Mouse (Mus musculus): ENCODE measurements around the gene Sf1. TPM values are rescaled to one million over a fixed set of nuclear protein-coding genes. Genes with fewer than 3 reads are reported as not detected.

Sf1 gene
- total and polyA plus RNA-seq, 2 experiments from 2014 or later = 70.5 to 95.5 TPM

- H3K9me3 ChIP-seq (ENCODE audit: low read length) = no peaks in the 10 kb centered on the region
- no peak overlapping the region for H3K4me3 ChIP-seq (ENCODE audit: low read depth, low read length)
- H3K9ac ChIP-seq (replicated peaks; ENCODE audit: low read length, poor library complexity, severe bottlenecking) = no peak overlapping the region
- ATAC-seq (ENCODE audit: low FRiP score) = no peak
- peaks cover 31% of the 10 kb centered on the region for H3K36me3 ChIP-seq (ENCODE audit: insufficient read depth, low read length)
- H3K4me2 ChIP-seq (ENCODE audit: low read depth, low read length, poor library complexity, severe bottlenecking) = no peak overlapping the region
- H3K27ac ChIP-seq (ENCODE audit: low read depth, low read length) = no peak overlapping the region
- DNase-seq (ENCODE audit: low spot score) = no peak
- H3K27me3 ChIP-seq (ENCODE audit: insufficient read depth, low read length) = no peaks in the 10 kb centered on the region; the same call in 1 of the 2 replicates
- 76% methylated on average over 8 of the region's 8 CpGs for WGBS
- H3K4me1 ChIP-seq (ENCODE audit: insufficient read depth, low read length) = peaks cover 2% of the 10 kb centered on the region; the same call in 1 of the 2 replicates
- TF ChIP-seq CTCF (IDR thresholded peaks at IDR 0.05) = no peak
These were observed 43.6 kb downstream of the Sf1 start for GRCm38 (mm10) chr19:6407109-6407508.

- WGBS = 51% methylated on average over 16 of the region's 16 CpGs
- ATAC-seq (ENCODE audit: low FRiP score) (no peak), DNase-seq (ENCODE audit: low spot score) (no peak)
- H3K4me3 ChIP-seq (ENCODE audit: low read depth, low read length) = no peak overlapping the region
- H3K27ac ChIP-seq (ENCODE audit: low read depth, low read length) = no peak overlapping the region
- no peaks in the 10 kb centered on the region for H3K4me1 ChIP-seq (ENCODE audit: insufficient read depth, low read length)
- TF ChIP-seq CTCF (IDR thresholded peaks at IDR 0.05) = no peak
- no peak overlapping the region for H3K4me2 ChIP-seq (ENCODE audit: low read depth, low read length, poor library complexity, severe bottlenecking)
- H3K9ac ChIP-seq (replicated peaks; ENCODE audit: low read length, poor library complexity, severe bottlenecking) = no peak overlapping the region
- no peaks in the 10 kb centered on the region for H3K9me3 ChIP-seq (ENCODE audit: low read length)
- H3K36me3 ChIP-seq (ENCODE audit: insufficient read depth, low read length) = peaks cover 26% of the 10 kb centered on the region
- H3K27me3 ChIP-seq (ENCODE audit: insufficient read depth, low read length) = no peaks in the 10 kb centered on the region
These were observed 44.5 kb downstream of the Sf1 start for GRCm38 (mm10) chr19:6407816-6408510.

GRCm38 (mm10) chr19:6408749-6409148 is 45.3 kb downstream of the Sf1 start:
- H3K4me2 ChIP-seq (ENCODE audit: low read depth, low read length, poor library complexity, severe bottlenecking) = no peak overlapping the region
- whole genome bisulfite sequencing = 80% methylated on average over 8 of the region's 8 CpGs
- no peak overlapping the region for H3K4me3 ChIP-seq (ENCODE audit: low read depth, low read length)
- TF ChIP-seq CTCF (IDR thresholded peaks at IDR 0.05) = no peak
- H3K4me1 ChIP-seq (ENCODE audit: insufficient read depth, low read length) = no peaks in the 10 kb centered on the region
- DNase-seq (ENCODE audit: low spot score) (no peak), ATAC-seq (ENCODE audit: low FRiP score) (no peak)
- H3K27me3 ChIP-seq (ENCODE audit: insufficient read depth, low read length) = no peaks in the 10 kb centered on the region
- H3K36me3 ChIP-seq (ENCODE audit: insufficient read depth, low read length) = peaks cover 27% of the 10 kb centered on the region
- no peak overlapping the region for H3K27ac ChIP-seq (ENCODE audit: low read depth, low read length)
- no peak overlapping the region for H3K9ac ChIP-seq (replicated peaks; ENCODE audit: low read length, poor library complexity, severe bottlenecking)
- H3K9me3 ChIP-seq (ENCODE audit: low read length) = no peaks in the 10 kb centered on the region

- WGBS = 75% methylated on average over 5 of the region's 5 CpGs
- Histone ChIP-seq H3K4me1 (ENCODE audit: insufficient read depth, low read length) (no peaks in the 10 kb centered on the region), H3K4me3 (ENCODE audit: low read depth, low read length) (no peak overlapping the region), H3K27ac (ENCODE audit: low read depth, low read length) (no peak overlapping the region), H3K9me3 (ENCODE audit: low read length) (no peaks in the 10 kb centered on the region), H3K36me3 (ENCODE audit: insufficient read depth, low read length) (peaks cover 29% of the 10 kb centered on the region), H3K4me2 (ENCODE audit: low read depth, low read length, poor library complexity, severe bottlenecking) (no peak overlapping the region), H3K9ac (replicated peaks; ENCODE audit: low read length, poor library complexity, severe bottlenecking) (no peak overlapping the region), H3K27me3 (ENCODE audit: insufficient read depth, low read length) (no peaks in the 10 kb centered on the region)
- no peak for TF ChIP-seq CTCF (IDR thresholded peaks at IDR 0.05)
- DNase-seq (ENCODE audit: low spot score) (no peak), ATAC-seq (ENCODE audit: low FRiP score) (no peak)
These were observed 45.7 kb downstream of the Sf1 start for GRCm38 (mm10) chr19:6409176-6409575.

GRCm38 (mm10) chr19:6409936-6410335 is 46.4 kb downstream of the Sf1 start:
- Histone ChIP-seq H3K4me1 (ENCODE audit: insufficient read depth, low read length) (no peaks in the 10 kb centered on the region), H3K27ac (ENCODE audit: low read depth, low read length) (no peak overlapping the region), H3K27me3 (ENCODE audit: insufficient read depth, low read length) (no peaks in the 10 kb centered on the region), H3K4me2 (ENCODE audit: low read depth, low read length, poor library complexity, severe bottlenecking) (no peak overlapping the region), H3K4me3 (ENCODE audit: low read depth, low read length) (no peak overlapping the region), H3K9ac (replicated peaks; ENCODE audit: low read length, poor library complexity, severe bottlenecking) (no peak overlapping the region), H3K9me3 (ENCODE audit: low read length) (no peaks in the 10 kb centered on the region), H3K36me3 (ENCODE audit: insufficient read depth, low read length) (peaks cover 25% of the 10 kb centered on the region)
- TF ChIP-seq CTCF (IDR thresholded peaks at IDR 0.05) = no peak
- ATAC-seq (ENCODE audit: low FRiP score) (no peak), DNase-seq (ENCODE audit: low spot score) (no peak)
- WGBS = 94% methylated on average over 5 of the region's 5 CpGs

GRCm38 (mm10) chr19:6412798-6413197 is 49.3 kb downstream of the Sf1 start:
- no peaks in the 10 kb centered on the region for H3K27me3 ChIP-seq (ENCODE audit: insufficient read depth, low read length)
- H3K4me1 ChIP-seq (ENCODE audit: insufficient read depth, low read length) = peaks cover 21% of the 10 kb centered on the region
- H3K27ac ChIP-seq (ENCODE audit: low read depth, low read length) = no peak overlapping the region
- H3K9ac ChIP-seq (replicated peaks; ENCODE audit: low read length, poor library complexity, severe bottlenecking) = no peak overlapping the region
- no peaks in the 10 kb centered on the region for H3K9me3 ChIP-seq (ENCODE audit: low read length)
- H3K4me3 ChIP-seq (ENCODE audit: low read depth, low read length) = no peak overlapping the region
- ATAC-seq (ENCODE audit: low FRiP score) (no peak), DNase-seq (ENCODE audit: low spot score) (no peak)
- no peak for TF ChIP-seq CTCF (IDR thresholded peaks at IDR 0.05)
- peaks cover 24% of the 10 kb centered on the region for H3K36me3 ChIP-seq (ENCODE audit: insufficient read depth, low read length)
- WGBS = 76% methylated on average over 14 of the region's 14 CpGs
- H3K4me2 ChIP-seq (ENCODE audit: low read depth, low read length, poor library complexity, severe bottlenecking) = no peak overlapping the region

Measured in midbrain, postnatal 0 days (tissue).